Mouse (Mus musculus): Measurements from ENCODE around the gene Kazn.

Gene Kazn

GRCm38 (mm10) chr4:142079629-142080486 lies 159.3 kb downstream of the Kazn start:
- DNase-seq (ENCODE audit: low spot score in 2 of 2): no peak

DNA sequence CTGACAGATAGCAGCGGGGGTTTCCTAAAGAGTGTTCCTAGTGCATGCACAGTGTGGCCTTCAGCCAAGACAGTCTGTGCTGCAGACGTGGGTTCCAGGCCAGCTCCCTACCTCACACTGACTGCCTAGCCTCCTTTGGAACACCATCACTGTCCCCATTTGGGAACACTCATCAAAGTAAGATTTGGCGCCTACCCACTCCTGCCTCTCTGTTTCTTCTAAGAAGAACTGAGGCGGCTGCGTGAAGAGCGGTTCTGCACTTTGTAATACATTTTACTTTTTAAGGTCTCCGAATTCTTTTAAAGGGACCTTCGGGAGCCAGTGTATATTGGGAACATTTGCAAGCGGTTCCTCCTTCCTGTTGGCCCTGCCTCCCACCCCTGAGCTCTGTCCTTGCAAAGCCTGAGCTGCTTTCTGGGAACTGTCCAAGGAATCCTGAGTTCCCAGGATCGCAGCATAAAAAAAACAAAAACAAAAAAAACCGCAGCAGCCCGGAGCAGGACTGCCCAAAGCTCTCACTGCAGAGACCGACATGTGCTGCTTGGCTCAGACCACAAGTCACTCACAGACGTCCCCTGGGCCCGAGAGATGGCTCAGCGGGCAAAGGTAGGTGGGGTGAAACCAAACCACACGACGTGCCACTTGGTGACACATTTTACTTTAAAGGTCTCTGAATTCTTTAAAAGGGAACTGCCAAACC lies 161.5 kb downstream of the Kazn start:
- DNase-seq (ENCODE audit: low spot score in 2 of 2): peak in 1 of 2 experiments; percentile 39

DNA sequence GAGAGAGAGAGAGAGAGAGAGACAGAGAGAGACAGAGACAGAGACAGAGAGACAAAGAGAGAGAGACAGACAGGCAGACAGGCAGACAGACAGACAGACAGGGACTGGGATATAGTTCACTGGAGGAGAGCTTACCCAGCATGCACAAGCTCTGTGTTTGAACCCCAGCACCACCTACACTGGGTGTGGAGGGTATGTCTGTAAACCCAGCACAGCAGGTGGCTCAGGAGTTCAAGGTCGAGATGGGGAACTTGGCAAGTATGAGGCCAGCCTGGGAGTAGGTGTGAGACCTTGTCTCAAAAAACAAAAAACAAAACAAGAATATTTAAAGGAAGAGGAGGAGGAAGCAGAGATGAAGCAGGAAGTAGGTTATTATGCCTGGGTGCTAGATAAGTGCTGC lies 162.3 kb downstream of the Kazn start:
- no peak for DNase-seq (ENCODE audit: low spot score in 2 of 2)

DNA sequence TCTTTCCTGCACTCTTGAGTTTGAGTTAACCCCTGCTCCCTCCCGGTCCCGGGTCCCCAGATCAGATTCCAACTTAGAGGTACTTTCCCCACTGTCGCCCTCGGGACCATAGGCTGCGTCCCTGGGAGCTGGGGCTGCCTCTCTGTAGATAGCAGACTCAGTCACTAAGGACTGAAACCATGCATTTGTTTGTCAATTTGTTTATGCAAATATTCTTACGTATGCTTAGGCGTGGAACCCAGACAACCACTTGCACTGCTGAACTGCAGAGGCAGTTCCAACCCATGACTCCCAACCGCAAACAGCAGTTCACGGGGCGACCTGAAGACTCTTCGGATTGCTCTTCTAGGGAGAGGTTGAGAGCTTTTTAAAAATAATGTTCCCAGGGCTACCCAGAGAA lies 163.3 kb downstream of the Kazn start:
- DNase-seq (ENCODE audit: low spot score in 2 of 2): no peak

GRCm38 (mm10) chr4:142074060-142074732 lies 165.0 kb downstream of the Kazn start:
- DNase-seq (ENCODE audit: low spot score in 2 of 2): no peak

DNA sequence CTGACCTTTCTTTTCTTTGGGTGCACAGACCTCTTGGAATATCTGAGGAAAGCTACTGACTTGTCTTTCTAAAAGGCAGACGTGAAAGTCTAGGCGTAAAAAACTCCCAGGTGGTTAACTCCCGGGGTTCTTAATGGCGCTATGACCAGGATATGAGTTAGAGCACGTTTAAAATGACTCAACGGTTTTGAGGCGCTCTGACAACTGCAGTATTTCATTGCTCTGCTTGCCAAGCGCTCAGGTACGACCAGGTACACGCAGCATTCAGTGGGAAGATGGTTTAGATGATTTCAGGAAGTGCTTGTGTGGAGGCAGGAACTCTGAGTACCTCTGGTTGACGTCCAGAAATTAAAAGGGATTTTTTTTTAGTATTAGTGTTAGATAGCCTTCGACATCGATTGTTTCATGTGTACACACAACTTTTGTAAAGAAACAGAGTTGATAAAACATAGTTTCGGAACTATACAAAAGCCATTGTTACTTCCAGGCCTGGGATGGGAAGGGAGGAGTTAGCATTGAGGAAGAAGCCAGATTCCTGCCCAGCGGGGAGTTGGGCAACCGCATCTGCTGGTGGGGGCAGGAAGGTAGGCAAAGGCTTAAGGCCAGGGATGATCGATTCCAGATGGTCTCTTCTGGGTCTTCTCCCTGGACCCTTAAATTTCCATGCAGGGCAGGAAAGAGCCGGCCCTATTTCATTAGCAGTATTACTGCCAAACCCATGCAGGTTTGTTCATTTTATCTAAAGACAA lies 167.8 kb downstream of the Kazn start:
- no peak for DNase-seq (ENCODE audit: low spot score in 2 of 2)

GRCm38 (mm10) chr4:142070840-142071239 lies 168.4 kb downstream of the Kazn start:
- no peak for DNase-seq (ENCODE audit: low spot score in 2 of 2)

- no peak for DNase-seq (ENCODE audit: low spot score in 2 of 2)
These were observed 170.0 kb downstream of the Kazn start for GRCm38 (mm10) chr4:142068899-142069812.

- no peak for DNase-seq (ENCODE audit: low spot score in 2 of 2)
These were observed 172.6 kb downstream of the Kazn start for GRCm38 (mm10) chr4:142066576-142066975.

DNA sequence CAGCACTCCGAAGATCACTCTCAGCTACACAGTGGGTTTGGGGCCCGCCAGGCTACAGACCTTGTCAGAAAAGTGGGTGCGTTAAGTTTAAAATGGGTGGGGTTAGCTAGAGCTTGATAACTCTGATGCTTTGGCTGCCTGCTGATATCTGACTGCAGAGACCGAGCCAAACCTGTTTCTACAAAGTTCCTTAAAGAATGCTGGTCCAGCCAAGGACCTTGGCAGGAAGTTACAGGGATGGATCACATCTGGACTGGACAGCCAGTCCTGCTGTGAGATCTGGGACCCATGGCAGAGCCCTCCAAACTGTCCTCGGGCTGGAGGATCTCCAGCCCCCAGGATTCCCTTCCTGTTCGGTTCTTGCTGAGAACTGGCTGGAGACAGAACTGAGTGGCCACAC lies 173.4 kb downstream of the Kazn start:
- DNase-seq (ENCODE audit: low spot score in 2 of 2): peak in 1 of 2 experiments; percentile 40

DNA sequence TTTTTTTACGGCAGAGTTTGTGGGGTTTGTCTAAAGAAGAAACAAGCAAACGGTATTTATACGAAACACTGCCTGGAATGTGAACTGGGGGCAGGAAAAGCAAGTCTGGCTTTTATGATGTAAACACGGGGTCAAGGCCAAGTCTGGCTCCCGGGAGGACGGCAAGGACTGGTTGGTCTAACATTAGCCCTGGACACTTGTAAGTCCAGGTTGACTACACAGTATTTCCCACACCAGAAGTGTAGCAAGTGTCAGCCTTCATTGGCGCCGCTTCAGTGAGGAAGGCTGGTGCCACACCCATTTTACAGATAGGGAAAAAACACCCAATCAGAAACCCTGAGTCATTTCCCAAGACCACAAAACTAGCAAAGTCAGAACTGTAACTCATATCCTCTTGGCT lies 173.9 kb downstream of the Kazn start:
- peak in 1 of 2 experiments; percentile 54 for DNase-seq (ENCODE audit: low spot score in 2 of 2)

GRCm38 (mm10) chr4:142064582-142065228 lies 174.5 kb downstream of the Kazn start:
- no peak for DNase-seq (ENCODE audit: low spot score in 2 of 2)

- DNase-seq (ENCODE audit: low spot score in 2 of 2): no peak
These were observed 176.1 kb downstream of the Kazn start for GRCm38 (mm10) chr4:142063057-142063534.

- no peak for DNase-seq (ENCODE audit: low spot score in 2 of 2)
These were observed 177.5 kb downstream of the Kazn start for GRCm38 (mm10) chr4:142061485-142062240.

GRCm38 (mm10) chr4:142060455-142061378 lies 178.5 kb downstream of the Kazn start:
- DNase-seq (ENCODE audit: low spot score in 2 of 2): no peak

GRCm38 (mm10) chr4:142059841-142060193 lies 179.4 kb downstream of the Kazn start:
- no peak for DNase-seq (ENCODE audit: low spot score in 2 of 2)

GRCm38 (mm10) chr4:142059113-142059840 lies 179.9 kb downstream of the Kazn start:
- no peak for DNase-seq (ENCODE audit: low spot score in 2 of 2)

All from urinary bladder, postnatal 4 days (tissue).